23 mouse cellular contexts compared by ENCODE assay signal in genomic region chr1:119163846-119164245, GRCm38 (mm10).
DNase-seq lines count a peak whose midpoint lies in the region; ATAC-seq and TF ChIP-seq lines count a peak whose summit lies in the region.
"Had no signal": no experiment of that assay in that cellular context is flagged by ENCODE, and none has a peak within 500 bp of the region (broad histone marks: within the 10 kb centered on the region; RNA-seq: fewer than 3 reads in every experiment).

No protein-coding gene starts in this region.

- no peak for TF ChIP-seq POLR2A in lung, adult 2 months (IDR thresholded peaks at IDR 0.05; ENCODE audit: borderline replicate concordance, extremely low read depth, low read depth, low read length)

- ATAC-seq in kidney, embryonic 15.5 days (replicated peaks; ENCODE audit: low FRiP score) = no peak
- ATAC-seq: forebrain, postnatal 0 days; Patski had no signal

- DNase-seq in gastrocnemius, adult 18-20 months (ENCODE audit: low spot score) = peak; percentile 16
- DNase-seq in gastrocnemius, postnatal 10 days = no peak
- DNase-seq in kidney, adult 9 months = peak; percentile 64
- DNase-seq in lung, postnatal 25 days (ENCODE audit: low spot score) = peak; percentile 7
- DNase-seq in lung, adult 2 months = no peak
- peak; percentile 24 to 49 for DNase-seq in kidney, postnatal 25 days
- no peak for DNase-seq in left cerebral cortex, adult 11 months (ENCODE audit: low spot score)
- DNase-seq: adrenal gland, adult 8-10 months; B cell, adult 2 months; cerebellum, adult 11 months; cerebellum, adult 9-11 months; forebrain, postnatal 0 days; thymus, postnatal 14 days had no signal

- H3K4me2 ChIP-seq in kidney, embryonic 15.5 days = no peak overlapping the region
- H3K4me2 ChIP-seq: embryonic facial prominence, embryonic 12.5 days; heart, embryonic 15.5 days; hindbrain, embryonic 13.5 days; lung, embryonic 15.5 days had no signal

- H3K9me3 ChIP-seq in kidney, embryonic 15.5 days (replicated peaks) = no peaks in the 10 kb centered on the region
- H3K9me3 ChIP-seq: embryonic facial prominence, embryonic 12.5 days; heart, embryonic 15.5 days; hindbrain, embryonic 13.5 days; lung, embryonic 15.5 days had no signal

- no peaks in the 10 kb centered on the region for H3K4me1 ChIP-seq in kidney, embryonic 15.5 days
- no peaks in the 10 kb centered on the region for H3K4me1 ChIP-seq in lung, adult 2 months (ENCODE audit: control insufficient read depth, insufficient read depth, low read length)
- H3K4me1 ChIP-seq: embryonic facial prominence, embryonic 12.5 days; heart, embryonic 15.5 days; hindbrain, embryonic 13.5 days; lung, embryonic 15.5 days; megakaryocyte, embryonic 14.5 days had no signal

- TF ChIP-seq CTCF in lung, adult 2 months (IDR thresholded peaks at IDR 0.05; ENCODE audit: insufficient read depth, low read length) = no peak

- no peak overlapping the region for H3K4me3 ChIP-seq in kidney, embryonic 15.5 days (replicated peaks)
- no peak overlapping the region for H3K4me3 ChIP-seq in lung, adult 2 months (replicated peaks; ENCODE audit: extremely low read depth, low read depth, low read length)
- H3K4me3 ChIP-seq: embryonic facial prominence, embryonic 12.5 days; heart, embryonic 15.5 days; hindbrain, embryonic 13.5 days; lung, embryonic 15.5 days; megakaryocyte, embryonic 14.5 days had no signal

- no peaks in the 10 kb centered on the region for H3K36me3 ChIP-seq in kidney, embryonic 15.5 days
- H3K36me3 ChIP-seq: embryonic facial prominence, embryonic 12.5 days; G1E; heart, embryonic 15.5 days; hindbrain, embryonic 13.5 days; lung, embryonic 15.5 days had no signal

- no peak overlapping the region for H3K27ac ChIP-seq in kidney, embryonic 15.5 days
- H3K27ac ChIP-seq: embryonic facial prominence, embryonic 12.5 days; heart, embryonic 15.5 days; hindbrain, embryonic 13.5 days; kidney, postnatal 0 days; lung, embryonic 15.5 days had no signal

- no peak overlapping the region for H3K9ac ChIP-seq in kidney, embryonic 15.5 days
- H3K9ac ChIP-seq: embryonic facial prominence, embryonic 12.5 days; forebrain, postnatal 0 days; heart, embryonic 15.5 days; hindbrain, embryonic 13.5 days; lung, embryonic 15.5 days had no signal

- no peaks in the 10 kb centered on the region for H3K27me3 ChIP-seq in kidney, embryonic 15.5 days
- H3K27me3 ChIP-seq: CH12.LX; embryonic facial prominence, embryonic 12.5 days; heart, embryonic 15.5 days; hindbrain, embryonic 13.5 days; lung, embryonic 15.5 days; megakaryocyte, embryonic 14.5 days; Patski had no signal

Comparison
In these comparisons a context has a peak if more than half of its experiments do, and no peak if none do; other contexts are left out.
1. DNase-seq: peak in gastrocnemius, adult 18-20 months (single experiment), kidney, adult 9 months (single experiment), lung, postnatal 25 days (single experiment) and kidney, postnatal 25 days (2 of 2); none in gastrocnemius, postnatal 10 days (single experiment), lung, adult 2 months (single experiment) and left cerebral cortex, adult 11 months (single experiment).